In genomic region chr1:76575487-76575886, GRCm38 (mm10) we compare ENCODE assay signal across 17 mouse cellular contexts.
DNase-seq lines count a peak whose midpoint lies in the region; ATAC-seq and TF ChIP-seq lines count a peak whose summit lies in the region.
"Had no signal": no experiment of that assay in that cellular context is flagged by ENCODE, and none has a peak within 500 bp of the region (broad histone marks: within the 10 kb centered on the region; RNA-seq: fewer than 3 reads in every experiment).

No protein-coding gene starts in this region.

- H3K4me1 ChIP-seq in forebrain, embryonic 15.5 days = peaks cover 5% of the 10 kb centered on the region
- H3K4me1 ChIP-seq in forebrain, embryonic 11.5 days (replicated peaks; ENCODE audit: control insufficient read depth, insufficient read depth, low read length) = no peaks in the 10 kb centered on the region
- H3K4me1 ChIP-seq: embryonic facial prominence, embryonic 13.5 days; liver, embryonic 15.5 days; megakaryocyte, embryonic 14.5 days had no signal

- no peak overlapping the region for H3K4me2 ChIP-seq in forebrain, embryonic 15.5 days (replicated peaks)
- H3K4me2 ChIP-seq in forebrain, embryonic 11.5 days (ENCODE audit: low read depth, low read length, severe bottlenecking) = no peak overlapping the region
- H3K4me2 ChIP-seq: embryonic facial prominence, embryonic 13.5 days; liver, embryonic 15.5 days had no signal

- H3K27me3 ChIP-seq in forebrain, embryonic 15.5 days = no peaks in the 10 kb centered on the region
- no peaks in the 10 kb centered on the region for H3K27me3 ChIP-seq in forebrain, embryonic 11.5 days (ENCODE audit: control insufficient read depth, insufficient read depth, low read length)
- H3K27me3 ChIP-seq: embryonic facial prominence, embryonic 13.5 days; liver, embryonic 15.5 days; megakaryocyte, embryonic 14.5 days had no signal

- H3K9ac ChIP-seq in forebrain, embryonic 15.5 days (replicated peaks) = no peak overlapping the region
- no peak overlapping the region for H3K9ac ChIP-seq in forebrain, embryonic 11.5 days (ENCODE audit: low read length)
- H3K9ac ChIP-seq: embryonic facial prominence, embryonic 13.5 days; liver, embryonic 15.5 days had no signal

- H3K9me3 ChIP-seq in forebrain, embryonic 15.5 days = no peaks in the 10 kb centered on the region
- H3K9me3 ChIP-seq in forebrain, embryonic 11.5 days (ENCODE audit: control insufficient read depth, low read length) = no peaks in the 10 kb centered on the region
- H3K9me3 ChIP-seq: embryonic facial prominence, embryonic 13.5 days; liver, embryonic 15.5 days; megakaryocyte, embryonic 14.5 days had no signal

- peak; percentile 81; the same call in 1 of the 2 replicates for ATAC-seq in forebrain, embryonic 15.5 days (replicated peaks)
- ATAC-seq in forebrain, embryonic 11.5 days (replicated peaks; ENCODE audit: low FRiP score) = no peak

- peak overlapping the region; percentile 38; the same call in 1 of the 2 replicates for H3K27ac ChIP-seq in forebrain, embryonic 15.5 days (replicated peaks)
- H3K27ac ChIP-seq in forebrain, embryonic 11.5 days (ENCODE audit: low read depth, low read length) = no peak overlapping the region
- H3K27ac ChIP-seq in left cerebral cortex, adult 2 months = no peak overlapping the region
- H3K27ac ChIP-seq: embryonic facial prominence, embryonic 13.5 days; liver, embryonic 15.5 days had no signal

- no peak for TF ChIP-seq POLR2A in brain, embryonic 14.5 days (IDR thresholded peaks at IDR 0.05; ENCODE audit: borderline replicate concordance, extremely low read depth, insufficient read depth, insufficient read length, poor library complexity, severe bottlenecking)

- intact Hi-C loops in left cerebral cortex, postnatal 4 days (cut with DNase I) = no loop called here
- intact Hi-C loops in left cerebral cortex, adult 2 months (cut with DNase I) = no loop called here

- WGBS in forebrain, embryonic 15.5 days = 31% methylated on average over 5 of the region's 5 CpGs
- 83% methylated on average over 5 of the region's 5 CpGs for WGBS in forebrain, embryonic 11.5 days

- TF ChIP-seq CTCF in left cerebral cortex, adult 2 months (IDR thresholded peaks at IDR 0.05) = no peak
- no peak for TF ChIP-seq CTCF in brain, embryonic 14.5 days (IDR thresholded peaks at IDR 0.05; ENCODE audit: borderline replicate concordance, extremely low read depth, insufficient read depth, insufficient read length)

- DNase-seq in forebrain, embryonic 11.5 days (ENCODE audit: low spot score) = no peak
- DNase-seq in left cerebral cortex, postnatal 4 days = peak; percentile 51
- no peak for DNase-seq in left cerebral cortex, adult 2 months (ENCODE audit: extremely low spot score in 1 of 2, low spot score in 2 of 2)
- DNase-seq in brain, embryonic 14.5 days (ENCODE audit: low read depth) = peak; percentile 91
- peak; percentile 10 to 21 for DNase-seq in cerebellum, postnatal 25 days
- DNase-seq in spleen, postnatal 14 days (ENCODE audit: low spot score in 2 of 2) = no peak
- DNase-seq in MN1 (ENCODE audit: low spot score) = no peak
- DNase-seq: gastrocnemius, postnatal 25 days; heart, postnatal 10 days; kidney, postnatal 25 days; lung, postnatal 10 days; right cerebral cortex, postnatal 4 days; thymus, adult 2 months had no signal

- no peak overlapping the region for H3K4me3 ChIP-seq in forebrain, embryonic 15.5 days
- H3K4me3 ChIP-seq in forebrain, embryonic 11.5 days (ENCODE audit: low read depth, low read length) = no peak overlapping the region
- H3K4me3 ChIP-seq in left cerebral cortex, adult 2 months = no peak overlapping the region
- H3K4me3 ChIP-seq: embryonic facial prominence, embryonic 13.5 days; liver, embryonic 15.5 days; megakaryocyte, embryonic 14.5 days had no signal

- H3K36me3 ChIP-seq in forebrain, embryonic 15.5 days = no peaks in the 10 kb centered on the region
- H3K36me3 ChIP-seq in forebrain, embryonic 11.5 days (ENCODE audit: control insufficient read depth, insufficient read depth, low read length) = no peaks in the 10 kb centered on the region
- H3K36me3 ChIP-seq: embryonic facial prominence, embryonic 13.5 days; liver, embryonic 15.5 days had no signal

Comparison
In these comparisons a context has a peak if more than half of its experiments do, and no peak if none do; other contexts are left out.
1. DNase-seq: peak in left cerebral cortex, postnatal 4 days (single experiment), brain, embryonic 14.5 days (single experiment) and cerebellum, postnatal 25 days (2 of 2); none in forebrain, embryonic 11.5 days (single experiment), left cerebral cortex, adult 2 months (0 of 2), spleen, postnatal 14 days (0 of 2) and MN1 (single experiment).